Mouse (Mus musculus) MEL-GATA-1-ER (cell line): ENCODE results near the gene Srpx.

ENCODE experiments used
- DNase-seq: peaks from one replicate; pipeline ENCODE4 v3.0.0-alpha.2; 2012; ENCODE audit warnings: low read depth; ENCODE audit errors: extremely low read depth

Srpx gene

DNA sequence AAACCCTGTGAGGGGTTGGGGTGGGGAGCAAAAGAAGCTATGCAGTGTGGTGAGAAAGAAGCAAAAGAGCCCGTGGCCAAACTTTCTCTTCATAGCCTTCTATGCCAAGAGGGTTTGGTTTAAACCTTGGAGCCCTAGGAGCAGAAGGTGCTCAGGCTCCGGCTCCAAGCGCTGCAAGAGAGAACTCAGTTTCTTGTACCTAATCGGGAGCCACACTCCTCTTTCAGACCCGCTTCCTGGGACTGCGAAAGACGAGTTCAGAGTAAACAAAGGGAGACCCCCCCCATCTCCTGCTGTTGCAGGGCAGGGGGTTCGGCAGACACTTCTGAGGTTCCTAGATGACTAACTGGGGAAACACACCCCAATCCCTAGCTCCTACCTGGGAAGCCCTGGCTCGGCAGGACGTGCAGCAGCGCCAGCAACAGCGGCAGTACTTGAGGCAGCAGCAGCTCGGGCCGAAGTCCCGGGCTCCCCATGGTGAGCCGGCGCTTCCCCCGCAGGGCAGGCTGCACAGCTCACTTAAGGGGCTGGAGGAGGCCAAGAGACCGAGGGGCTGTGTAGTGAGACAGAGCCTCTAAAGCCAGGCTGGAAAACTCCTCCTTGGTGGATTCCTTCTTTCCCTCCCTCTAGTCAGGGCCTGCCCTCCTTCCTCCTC lies at the start of gene Srpx:
Srpx (minus strand) TSS at position 645 of the 655 bp plus-strand sequence.
- DNase-seq: no peak

DNA sequence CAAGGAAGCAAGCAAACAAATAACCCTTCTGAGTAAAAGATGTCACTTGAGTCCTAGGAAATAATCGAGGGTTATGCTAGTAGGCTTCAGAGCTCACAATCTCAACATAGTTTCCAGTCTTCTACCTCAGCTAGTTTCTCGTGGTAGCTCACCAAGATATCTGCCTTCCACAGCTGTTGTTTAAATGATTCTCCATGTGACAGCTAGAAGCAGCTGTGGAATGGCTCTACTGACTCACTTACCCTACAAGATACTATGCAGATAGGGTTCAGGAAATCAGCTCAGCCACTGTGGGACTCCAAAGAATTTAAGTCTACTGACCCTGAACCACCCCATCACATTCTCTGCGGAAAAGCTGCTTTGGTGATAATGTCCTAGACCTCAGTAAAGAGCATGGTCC lies 34.9 kb upstream of the Srpx start:
- DNase-seq: no peak

DNA sequence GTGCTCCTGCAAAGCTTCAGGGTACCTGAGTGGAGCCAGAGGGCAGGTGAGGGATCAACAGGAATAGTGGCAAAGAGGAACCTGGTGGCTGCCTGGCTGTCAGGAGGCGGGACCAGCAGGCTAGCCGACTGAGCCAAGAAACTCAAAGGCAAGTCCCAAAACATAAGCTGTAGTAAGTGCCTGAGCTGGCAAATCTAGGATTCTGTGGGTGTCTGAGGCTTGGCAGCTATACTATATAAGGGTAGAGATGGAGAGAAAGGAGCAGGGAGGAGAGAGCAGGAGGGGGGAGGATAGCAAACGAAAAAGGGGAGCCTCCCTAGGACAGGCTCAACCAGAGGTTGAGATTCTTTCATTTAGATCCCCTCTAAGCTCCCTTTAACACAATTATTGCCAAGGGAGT lies 1.7 kb downstream of the Srpx start:
- DNase-seq: no peak

DNA sequence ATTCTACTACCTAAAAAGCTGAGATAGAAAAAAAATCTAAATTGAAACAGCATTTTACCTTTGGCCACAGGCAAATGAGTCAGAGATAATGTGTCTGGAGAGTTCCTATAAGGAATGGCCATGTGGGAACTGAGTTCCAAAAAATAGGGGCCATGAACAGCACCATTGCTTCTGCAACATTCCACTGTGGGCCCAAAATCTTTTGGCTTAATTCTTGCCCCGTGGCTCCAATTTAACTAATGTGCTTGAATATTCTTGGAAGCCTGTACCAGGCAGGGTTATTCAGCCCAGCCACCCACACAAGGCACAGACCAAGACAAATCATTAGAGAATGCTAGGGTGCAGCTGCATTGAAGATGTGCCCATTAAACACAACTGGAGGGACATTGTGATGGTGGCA lies 6.8 kb downstream of the Srpx start:
- DNase-seq: no peak

DNA sequence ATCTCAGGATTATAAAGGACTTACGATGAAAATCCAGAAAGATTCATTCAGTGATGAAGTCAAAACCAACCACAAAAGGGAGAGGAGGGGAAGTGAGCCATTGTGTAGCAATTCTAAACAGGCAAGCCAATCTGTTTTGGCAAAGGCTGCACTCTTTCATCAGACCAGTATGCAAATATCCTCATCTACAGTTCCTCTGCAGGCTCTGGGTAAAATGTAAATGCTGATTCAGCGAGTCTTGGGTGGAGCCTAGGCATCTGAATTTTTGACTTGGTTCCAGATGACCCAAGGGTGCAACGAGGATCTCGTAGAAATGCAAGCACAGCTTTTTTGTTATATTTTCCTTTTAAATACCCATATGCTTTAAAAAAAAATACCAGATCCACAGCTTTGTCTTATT lies 9.0 kb downstream of the Srpx start:
- DNase-seq: no peak

DNA sequence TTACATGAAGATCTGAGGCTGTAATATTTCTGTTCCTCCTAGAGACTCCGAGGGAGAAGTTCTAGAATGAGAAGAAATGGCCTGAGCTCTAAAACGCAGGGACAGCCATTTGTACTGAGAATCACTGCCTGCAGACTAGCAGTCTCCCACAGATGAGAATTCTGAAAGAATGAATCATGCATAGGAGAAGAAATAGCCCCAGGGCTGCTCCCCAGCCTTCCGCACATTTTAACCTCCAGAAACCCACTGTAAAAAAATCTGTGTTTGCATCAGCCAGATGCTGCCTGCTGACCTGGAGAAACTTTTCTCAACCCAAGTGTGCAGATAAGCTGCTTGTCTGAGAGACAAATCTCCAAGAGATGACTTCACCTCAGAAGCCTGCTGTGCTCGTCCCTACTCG lies 12.0 kb downstream of the Srpx start:
- DNase-seq: no peak

DNA sequence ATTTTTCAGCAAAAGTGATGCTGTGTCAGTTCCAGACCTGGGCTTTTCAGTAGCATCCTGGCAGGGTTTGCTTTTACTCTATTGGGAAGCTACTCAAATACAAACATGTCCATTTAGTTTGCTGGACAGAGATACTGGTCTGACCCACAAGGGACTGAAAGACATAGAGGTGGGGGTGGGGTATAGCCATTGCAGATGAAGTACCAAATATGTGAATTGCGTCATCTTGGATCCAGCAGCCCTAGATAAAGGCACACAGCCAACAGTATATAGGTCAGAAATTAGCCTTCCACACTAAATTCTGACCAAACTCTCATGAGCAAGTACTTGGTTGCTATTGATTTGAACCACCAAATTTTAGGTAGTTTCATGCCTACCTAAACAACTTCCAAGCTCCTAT lies 14.8 kb downstream of the Srpx start:
- DNase-seq: no peak

DNA sequence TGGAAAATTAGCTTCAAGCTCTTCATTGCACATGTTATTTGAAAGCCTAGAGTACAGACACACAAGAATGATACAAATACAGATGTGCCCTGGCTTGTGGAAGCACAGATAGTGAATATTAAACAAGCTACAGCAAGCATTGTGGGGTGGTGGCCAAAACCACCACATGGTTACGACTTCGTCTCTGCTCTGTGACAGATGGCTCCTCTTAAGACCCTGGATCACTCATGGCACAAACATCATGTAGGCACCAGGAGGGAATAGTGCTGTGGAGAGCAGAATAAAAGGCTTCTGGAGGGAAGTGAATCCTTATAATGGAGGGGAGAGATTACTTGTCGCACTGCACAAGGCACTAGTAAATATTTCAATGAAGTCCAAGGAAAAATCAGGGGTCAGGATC lies 21.7 kb downstream of the Srpx start:
- no peak for DNase-seq

DNA sequence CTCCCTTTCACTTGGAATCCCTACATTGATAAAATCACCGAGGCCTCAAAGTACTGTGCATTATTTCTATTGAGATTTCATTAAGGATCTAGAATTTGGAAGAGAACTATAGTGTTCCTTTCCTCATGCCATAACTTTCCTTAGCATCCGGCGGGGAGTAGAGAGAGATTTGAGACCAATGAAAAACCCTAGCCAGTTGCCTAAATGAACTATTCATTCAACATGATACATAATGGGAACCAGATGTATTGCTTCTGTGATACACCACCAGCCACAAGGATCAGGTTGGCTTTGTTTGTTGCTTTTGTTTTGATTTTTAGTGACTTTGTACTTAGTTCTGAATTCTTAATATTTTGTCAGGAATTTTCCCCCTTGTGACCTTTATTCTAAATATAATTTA lies 37.1 kb downstream of the Srpx start:
- DNase-seq: no peak

DNA sequence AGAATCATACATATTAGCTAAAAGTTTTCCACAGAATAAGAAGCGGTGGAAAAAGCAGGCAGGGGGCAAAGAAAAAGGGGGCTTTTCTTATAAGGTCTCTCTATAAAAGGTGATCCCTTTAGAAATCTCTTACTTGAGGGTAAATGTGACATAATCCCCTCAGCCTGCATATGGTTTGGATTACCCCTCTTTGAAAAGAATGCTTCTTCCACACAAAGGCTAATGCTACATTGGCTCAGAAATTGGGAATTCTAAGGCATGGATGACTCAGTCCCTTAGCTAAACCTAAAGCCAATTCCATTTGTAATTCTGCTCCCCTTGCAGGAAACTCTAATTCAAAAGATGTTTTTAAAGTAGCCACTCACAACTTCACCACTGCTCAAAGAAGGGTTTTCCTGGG lies 37.5 kb downstream of the Srpx start:
- no peak for DNase-seq

DNA sequence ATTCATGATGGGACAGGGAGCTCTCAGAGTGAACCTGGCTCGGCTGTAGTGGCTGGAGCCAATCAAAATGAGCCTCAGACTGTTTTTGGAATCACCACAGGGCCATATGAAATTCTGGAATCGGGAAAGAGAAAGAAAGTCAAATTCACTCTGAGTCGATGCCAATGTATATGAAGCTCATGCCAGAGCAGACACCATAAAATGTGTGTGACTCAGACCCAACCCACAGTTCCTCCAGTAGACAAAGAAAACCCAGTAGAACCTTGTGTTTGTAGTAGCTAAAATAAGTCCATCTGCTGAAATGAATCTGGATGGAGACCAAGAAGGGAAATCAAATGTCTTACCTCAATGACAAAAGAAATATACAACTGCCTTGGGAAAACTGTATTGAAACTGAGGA lies 43.5 kb downstream of the Srpx start:
- DNase-seq: no peak

DNA sequence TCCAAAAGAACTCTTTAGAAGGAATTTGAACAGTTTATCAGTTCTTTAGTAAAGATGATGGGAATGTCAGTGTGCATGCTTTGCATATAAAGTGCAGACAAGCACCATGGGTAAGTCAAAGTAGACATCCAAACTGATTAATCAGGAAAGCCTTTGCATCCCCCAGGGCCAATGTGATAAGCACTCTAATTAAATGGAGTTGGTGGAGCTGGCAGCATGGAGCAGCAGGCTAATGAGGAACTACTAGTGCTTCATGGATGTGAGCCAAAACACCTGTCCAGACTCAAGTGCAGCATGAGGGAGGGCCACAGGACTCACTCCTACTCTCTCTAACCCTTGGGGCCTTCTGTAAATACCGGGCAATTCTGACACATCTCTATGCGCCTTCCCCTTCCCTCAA lies 46.0 kb downstream of the Srpx start:
- DNase-seq: no peak

DNA sequence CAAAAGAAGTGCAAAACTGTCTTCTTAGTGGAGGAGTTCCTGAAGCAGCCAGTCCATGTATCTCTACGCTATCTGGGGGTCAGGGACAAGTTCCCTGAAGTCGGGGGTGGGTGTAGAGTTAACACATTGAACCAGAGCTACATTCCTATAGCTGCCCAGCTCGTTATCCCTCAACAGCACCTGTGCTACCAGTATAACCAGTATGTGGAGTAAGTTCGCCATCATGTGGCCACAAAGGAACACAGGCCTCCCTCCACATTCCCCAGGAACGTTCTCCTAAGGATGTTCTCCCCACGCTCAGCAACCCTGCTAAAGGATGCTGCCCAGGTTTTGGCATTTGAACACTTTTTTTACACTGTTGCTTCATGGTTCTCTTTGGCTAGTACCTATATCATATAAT lies 46.8 kb downstream of the Srpx start:
- no peak for DNase-seq

DNA sequence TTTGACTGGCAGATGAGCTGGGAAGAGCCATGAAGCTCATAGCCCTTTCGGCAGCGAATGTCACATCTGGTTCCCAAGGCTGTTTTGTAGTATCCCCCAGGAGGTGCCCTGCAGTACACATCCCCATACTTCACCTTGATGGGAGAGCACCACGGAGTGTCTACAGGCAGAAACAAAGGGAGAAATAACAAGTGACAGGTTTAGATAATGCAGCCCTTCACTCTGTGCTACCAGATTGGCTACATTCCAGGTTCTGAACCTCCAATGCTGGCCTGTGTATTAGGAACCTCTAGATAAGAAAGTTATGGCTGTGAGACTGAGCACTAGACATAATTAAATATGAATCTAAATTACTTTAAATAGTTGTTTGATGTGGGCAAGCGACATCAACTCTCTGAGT lies 48.1 kb downstream of the Srpx start:
- DNase-seq: no peak

DNA sequence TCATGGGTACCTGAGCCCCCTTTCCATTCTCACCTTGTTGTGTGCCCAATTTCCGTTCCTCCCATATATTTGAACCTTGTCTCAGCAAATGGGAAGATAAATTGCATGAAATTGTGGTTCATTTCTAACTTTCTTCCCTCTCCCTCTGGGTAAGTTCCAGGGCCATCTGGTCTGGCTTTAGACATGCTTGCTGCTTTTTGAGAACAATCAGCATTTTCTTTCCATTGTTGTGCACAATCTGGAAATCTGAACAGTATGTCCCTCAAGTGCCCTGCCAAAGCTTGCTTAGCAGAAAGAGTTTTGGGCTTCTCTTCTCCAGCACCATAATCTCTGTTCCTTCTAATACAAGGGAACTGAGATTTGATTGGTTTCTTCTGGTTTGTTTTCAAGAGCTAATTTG lies 53.7 kb downstream of the Srpx start:
- no peak for DNase-seq

DNA sequence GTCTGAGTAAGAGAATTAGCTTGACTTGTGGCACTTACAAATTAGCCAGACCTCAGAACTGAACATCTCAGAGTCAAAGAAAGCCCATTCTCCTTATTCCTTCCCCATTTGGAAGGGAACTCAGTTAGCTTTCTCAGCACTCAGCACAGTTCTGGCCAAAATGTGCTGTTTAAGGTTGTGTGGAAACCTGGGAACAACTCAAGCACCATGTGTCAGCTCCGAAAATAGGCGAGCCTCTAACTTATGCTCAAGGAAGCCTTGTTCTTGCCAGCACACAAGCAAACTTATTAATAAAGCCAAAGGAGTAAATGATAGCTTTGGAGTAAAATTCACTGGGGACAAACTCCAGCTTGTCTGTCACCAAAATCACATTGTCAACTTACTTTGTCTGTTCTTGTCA lies 54.1 kb downstream of the Srpx start:
- no peak for DNase-seq

DNA sequence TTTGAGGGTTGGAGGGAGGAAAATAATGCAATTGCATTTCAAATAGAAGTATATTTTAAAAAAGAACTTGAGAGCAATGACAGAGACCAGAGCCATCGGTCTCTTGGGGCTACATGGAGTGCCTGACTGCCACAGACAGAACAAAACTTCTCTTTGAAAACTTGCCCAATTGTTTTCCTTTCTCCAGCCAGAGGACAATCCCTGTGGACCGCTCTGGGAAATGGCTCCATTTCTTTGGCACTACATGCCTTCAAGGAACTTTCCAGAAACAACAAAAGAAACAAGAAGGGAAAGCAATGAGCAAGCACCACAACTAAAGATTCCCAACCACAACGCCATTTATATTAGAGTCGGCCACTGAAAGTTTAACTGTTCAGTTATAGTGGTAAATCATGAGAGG lies 55.3 kb downstream of the Srpx start:
- DNase-seq: no peak

DNA sequence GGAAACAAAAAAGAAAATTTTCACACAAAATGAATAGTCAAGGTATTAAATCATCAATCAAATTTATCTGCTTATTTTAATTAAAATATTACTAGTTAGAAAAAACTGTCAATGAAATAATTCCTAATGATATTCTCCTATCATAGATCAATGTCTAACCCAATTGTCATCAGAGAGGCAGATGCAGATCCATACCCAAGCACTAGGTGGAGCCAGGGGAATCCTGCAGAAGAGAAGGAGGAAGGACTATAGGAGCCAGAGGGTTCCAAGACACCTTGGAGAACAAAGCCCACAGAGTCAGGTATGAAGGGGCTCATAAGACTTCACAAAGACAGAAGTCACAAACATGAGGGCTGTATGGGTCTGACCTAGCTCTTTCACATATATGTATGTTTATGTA lies 82.8 kb downstream of the Srpx start:
- no peak for DNase-seq

DNA sequence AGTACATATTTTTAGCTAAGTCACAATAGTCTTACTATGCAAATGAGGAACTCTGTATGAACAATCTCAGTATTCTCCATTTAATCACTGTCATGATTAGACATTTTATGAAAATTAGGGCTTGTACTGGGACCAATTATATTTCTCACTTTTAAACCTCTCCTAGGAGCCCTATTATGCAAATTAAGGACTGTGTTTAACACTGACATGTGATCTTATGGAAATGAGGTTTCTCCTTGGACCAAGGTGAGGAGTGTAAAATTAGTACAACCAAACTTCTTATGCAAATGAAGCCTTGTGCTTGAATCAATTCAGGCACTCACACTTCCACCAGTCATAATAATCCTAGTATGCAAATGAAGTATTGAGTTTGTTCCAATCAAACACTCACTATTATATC lies 107.3 kb downstream of the Srpx start:
- DNase-seq: no peak

DNA sequence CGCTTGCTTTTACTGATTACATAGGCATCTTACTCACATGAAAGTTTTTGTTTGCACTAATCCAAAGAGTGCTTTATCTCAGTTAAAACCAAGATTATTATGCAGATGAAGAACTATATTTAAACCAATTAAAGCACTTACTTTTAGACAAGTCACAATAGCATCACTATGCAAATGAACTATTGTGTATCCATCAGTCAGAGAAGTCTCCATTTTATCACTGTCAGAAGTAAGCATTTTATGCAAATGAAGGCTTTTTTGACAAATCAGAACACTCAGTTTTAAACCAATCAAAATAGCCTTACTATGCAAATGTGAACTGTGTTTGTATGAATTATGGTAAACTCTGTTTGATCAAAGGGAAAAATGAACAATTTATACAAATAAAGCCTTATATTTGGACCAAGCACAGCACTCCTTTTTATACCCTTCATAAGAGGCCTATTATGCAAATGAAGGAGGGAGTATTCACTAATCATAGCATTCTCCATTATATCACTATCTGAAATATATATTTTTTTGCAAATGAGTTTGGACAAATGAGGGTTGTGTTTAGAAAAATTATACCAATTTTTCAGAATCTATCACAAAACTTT lies 109.7 kb downstream of the Srpx start:
- DNase-seq: no peak

DNA sequence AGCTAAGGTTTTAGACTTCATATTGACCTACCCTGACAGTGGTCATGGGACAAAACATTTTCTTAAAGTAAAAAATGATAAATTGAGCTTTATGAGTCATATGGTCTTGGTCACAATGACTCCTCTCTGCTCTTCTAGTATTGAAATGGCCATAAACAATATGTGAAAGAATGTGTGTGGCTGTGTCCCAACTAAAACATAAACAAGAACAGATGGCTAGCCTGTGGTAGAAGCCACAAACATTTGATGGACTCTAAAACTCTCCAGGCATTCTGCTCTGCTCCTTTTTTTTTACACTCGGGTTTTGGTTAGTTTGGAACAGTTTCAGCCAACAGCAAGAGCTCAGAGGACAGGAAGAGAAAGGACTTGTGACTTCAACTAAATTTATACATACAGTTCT lies 111.6 kb downstream of the Srpx start:
- no peak for DNase-seq

DNA sequence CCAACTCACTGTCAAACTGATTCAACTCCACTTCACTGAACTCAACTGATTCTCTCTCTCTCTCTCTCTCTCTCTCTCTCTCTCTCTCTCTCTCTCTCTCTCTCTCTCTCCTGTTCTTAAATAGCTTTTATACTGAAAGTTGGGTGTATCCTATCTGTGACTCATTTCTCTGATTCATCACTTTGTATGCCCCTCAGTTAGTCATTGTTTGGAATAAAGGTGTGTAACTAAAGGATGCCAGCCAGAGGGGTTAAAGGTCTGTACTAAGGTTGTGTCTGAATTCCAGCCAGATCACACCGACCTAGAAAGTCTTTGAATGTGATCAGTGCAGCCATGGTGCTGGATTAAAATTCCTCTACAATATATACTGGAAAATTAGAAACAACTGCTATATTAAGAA lies 116.8 kb downstream of the Srpx start:
- no peak for DNase-seq
